Mouse (Mus musculus) c-Kit-positive CD71-negative TER-119-negative erythroid progenitor cells, embryonic 14.5 days (primary cell): ENCODE results near the gene Pds5a.
A peak's percentile ranks its signal among the peaks of the same experiment; 100 is the strongest.
"Not testable (repeated sequence)": the region's sequence is repeated elsewhere in the genome, so short reads cannot be mapped to it uniquely, and the experiment has no call there.

ENCODE experiments used
- DNase-seq: peaks from one replicate; pipeline ENCODE4 v3.0.0-alpha.2; 2013; ENCODE audit warnings: low read depth

Pds5a gene

DNA sequence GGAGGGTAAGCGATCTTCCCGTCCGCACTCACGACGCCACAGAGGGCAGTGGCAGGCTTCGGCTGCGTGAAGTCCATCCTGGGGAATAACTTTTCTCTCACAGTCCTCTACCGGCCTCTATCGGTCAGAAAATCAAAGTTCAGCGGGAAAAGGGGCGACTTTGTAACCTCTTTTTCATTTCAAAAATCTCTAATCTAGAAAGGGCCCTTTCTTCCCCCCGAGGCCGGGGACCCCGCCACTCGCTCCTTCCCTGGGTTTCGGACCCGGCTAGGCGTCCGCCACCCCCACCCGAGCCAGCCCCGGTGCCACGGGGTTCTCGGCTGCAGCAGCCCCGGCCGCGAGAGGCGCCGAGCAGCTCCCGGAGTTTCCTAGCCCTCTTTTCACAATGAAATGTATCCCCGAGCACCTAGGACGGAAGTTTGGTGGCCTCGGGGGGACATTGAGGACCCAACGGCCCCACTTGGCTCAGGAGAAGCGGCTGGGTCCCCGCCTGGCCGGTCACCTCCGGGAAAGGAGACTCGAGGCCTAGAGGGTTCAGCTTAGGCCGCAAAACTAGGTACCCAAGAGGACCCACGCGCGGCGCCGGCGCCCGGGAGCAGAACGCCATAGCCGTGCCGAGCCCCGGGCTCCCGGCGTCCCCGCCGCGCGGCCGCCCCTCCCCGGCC lies 1.1 kb downstream of the Pds5a start:
- peak; percentile 76 for DNase-seq

- DNase-seq, result not testable (repeated sequence)
Observed at GRCm38 (mm10) chr5:65694076-65694475, 4.0 kb downstream of the Pds5a start.

DNA sequence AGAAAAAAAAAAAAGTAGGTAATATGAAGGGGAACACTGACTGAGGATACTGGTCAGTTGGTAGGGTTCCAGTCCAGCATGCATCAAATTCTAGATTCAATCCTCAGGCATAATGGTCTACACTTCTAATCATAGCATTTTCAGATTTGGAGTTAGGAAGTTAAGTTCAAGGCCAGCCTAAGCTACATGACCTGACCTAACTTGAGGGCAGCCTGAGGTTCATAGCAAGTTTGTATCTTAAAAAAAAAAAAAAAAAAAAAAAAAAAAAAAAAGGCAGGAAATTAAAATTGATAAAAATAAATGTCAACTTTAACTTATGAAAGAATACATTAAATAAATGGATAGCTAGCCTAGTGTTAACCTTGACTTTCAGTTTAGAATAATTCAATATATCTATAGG lies 5.1 kb downstream of the Pds5a start:
- no peak for DNase-seq

DNA sequence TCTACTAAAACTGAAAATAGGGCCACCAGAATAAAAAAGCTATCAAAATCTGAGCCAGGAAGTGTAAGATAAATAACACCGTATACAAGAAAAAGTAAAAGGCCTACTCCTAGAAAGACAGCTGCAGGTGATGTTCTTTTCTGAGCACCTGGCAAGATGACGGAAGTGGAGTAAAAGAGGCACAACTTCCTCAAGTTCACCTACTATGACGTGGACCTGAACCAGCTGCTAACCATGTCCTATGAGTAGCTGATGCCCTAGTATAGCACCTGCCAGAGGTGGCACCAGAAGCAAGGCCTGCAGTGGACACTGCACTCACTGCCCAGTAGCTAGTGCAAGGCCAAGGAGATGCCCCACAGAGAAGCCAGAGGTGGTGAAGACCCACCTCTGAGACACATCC lies 9.3 kb downstream of the Pds5a start:
- no peak for DNase-seq

DNA sequence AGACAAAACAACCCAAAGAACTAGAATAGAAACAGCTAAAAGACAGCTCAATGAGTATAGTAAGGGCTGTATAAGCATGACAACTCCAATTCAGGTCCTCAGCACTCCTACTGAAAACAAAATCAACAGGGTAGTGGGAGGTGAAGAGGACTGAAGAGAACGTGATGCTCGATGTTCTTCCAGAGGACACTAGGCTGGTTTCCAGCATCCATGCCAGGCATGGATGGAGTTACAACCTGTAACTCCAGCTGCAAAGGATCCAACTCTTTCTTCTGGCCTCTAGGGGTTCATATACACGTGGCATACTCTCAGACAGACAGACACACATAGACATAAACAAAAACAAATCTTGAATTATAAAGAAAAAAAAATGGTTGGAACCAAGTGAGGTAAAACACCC lies 11.3 kb downstream of the Pds5a start:
- no peak for DNase-seq

DNA sequence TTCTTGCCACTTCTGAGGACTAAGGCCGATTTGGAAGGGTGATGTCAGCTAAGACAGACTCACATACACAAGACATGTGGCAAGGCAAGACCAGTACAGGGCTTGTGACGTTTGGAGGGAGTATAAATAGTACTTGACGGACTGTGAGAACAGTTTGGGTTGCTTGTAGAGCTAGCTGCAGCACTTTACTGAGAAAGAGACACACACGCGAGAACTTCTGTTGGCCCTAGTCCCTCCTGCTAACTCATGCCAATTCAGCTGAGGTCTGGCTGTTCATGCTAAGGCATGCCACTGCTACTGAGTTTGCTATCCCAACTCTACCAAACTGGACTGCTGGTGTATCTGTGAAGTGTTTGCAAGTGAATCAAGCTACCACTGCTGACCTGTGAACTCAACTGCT lies 19.2 kb downstream of the Pds5a start:
- no peak for DNase-seq

DNA sequence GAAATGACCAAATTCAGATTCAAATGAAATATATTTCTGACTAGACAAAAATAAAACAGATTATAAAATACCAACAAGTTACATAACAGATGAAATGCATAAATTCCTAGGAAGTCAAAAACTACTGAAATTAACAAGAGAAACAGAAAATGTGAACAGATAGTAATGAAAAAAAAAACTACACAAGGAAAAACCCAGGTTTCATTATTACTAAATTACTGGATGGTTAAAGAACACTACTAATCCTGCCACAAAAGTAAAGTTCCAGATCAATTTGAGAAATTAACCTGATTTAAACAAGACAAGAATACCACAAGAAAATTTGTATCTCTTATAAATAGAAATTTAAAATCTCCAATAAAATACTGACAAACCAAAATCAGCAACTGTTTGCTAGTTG lies 25.9 kb downstream of the Pds5a start:
- DNase-seq, result no peak

- no peak for DNase-seq
Observed at GRCm38 (mm10) chr5:65667644-65668043, 30.4 kb downstream of the Pds5a start.

DNA sequence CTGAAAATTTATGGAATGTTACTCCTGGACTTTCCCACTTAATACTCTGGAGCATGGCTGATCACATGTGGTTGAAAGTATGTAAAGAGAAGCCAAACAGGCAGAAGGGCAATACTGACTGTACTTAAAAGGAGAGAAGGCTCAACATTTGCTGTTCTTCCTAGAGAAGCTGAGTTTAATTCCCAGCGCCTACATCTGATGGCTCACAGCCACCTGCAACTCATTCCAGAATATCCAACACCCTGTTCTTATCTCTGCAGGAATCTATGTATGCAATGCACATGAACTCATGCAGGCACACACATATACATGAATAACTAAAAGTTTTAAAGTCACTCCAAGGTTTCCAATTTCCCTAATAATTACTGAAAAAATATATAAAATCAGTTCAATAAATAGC lies 32.7 kb downstream of the Pds5a start:
- no peak for DNase-seq

DNA sequence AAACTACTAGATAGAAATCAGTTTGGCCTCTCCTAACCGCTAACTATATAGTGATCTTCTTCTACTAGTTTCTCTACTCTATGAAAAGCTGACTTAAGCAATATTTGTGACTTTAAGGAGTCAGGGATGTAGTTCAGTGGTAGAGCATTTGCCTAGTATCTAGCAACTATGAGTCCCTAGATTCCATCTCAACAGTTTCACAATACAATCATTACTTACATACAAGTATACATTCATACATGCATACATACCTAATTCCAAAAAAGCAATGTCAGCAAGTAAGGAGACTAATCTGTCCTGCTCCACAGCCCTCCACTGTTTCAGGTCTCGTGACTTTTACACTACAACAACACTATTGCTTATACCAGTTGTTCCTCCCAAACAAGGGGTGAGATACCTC lies 36.1 kb downstream of the Pds5a start:
- DNase-seq, result no peak

DNA sequence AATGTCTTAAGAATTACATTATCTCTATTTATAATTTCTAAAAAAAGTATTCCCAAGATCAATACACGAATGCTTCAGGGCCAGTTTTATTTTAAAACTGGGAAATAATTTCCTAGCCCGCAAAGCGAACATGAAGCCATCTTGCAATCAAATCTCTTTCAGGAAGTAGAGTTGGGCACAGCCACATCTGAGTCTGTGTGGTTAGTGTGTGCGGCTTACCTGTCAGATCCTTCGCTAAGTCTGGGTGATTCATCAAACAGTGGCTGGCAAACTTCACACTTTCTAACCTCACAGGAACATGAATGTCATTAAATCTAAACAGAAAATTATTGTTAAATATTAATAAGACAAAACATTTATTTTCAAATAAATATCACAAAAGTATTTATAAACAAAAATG lies 44.3 kb downstream of the Pds5a start:
- DNase-seq, result no peak

DNA sequence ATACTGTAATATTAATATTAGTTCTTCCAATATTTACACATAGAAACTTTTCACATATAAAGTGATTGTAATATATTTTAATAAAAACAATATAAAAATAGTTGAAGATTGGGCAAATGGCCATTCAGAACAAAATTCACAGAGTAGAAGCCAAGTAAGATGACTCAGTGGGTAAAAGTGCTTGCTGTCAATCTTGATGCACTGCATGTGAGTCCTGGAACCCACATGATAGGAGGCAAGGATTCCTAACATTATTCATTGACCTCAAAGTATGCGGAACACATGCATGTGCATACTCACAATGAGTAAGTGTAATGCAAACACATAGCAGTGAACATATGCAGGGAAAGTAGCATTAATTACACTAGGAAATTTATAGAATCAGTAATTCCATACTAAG lies 59.2 kb downstream of the Pds5a start:
- no peak for DNase-seq

DNA sequence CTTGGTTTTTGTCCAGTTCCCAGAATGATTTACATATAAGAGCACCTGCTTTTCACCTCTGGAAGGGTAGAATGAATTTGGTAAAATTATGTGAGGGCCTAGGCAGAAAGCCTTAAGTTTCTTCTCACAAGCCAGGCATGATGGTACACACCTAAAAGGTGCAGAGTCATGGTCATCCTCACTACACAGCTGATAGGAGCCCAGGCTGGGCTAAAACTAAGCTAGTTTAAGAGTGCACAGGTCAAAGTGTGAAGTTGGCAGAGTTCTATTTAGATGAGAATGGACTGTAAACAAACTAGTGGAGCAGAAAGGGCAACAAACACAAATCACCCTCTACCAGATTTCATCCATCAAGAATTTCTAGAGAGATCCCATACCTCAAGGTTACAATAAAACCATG lies 73.7 kb downstream of the Pds5a start:
- DNase-seq, result no peak

DNA sequence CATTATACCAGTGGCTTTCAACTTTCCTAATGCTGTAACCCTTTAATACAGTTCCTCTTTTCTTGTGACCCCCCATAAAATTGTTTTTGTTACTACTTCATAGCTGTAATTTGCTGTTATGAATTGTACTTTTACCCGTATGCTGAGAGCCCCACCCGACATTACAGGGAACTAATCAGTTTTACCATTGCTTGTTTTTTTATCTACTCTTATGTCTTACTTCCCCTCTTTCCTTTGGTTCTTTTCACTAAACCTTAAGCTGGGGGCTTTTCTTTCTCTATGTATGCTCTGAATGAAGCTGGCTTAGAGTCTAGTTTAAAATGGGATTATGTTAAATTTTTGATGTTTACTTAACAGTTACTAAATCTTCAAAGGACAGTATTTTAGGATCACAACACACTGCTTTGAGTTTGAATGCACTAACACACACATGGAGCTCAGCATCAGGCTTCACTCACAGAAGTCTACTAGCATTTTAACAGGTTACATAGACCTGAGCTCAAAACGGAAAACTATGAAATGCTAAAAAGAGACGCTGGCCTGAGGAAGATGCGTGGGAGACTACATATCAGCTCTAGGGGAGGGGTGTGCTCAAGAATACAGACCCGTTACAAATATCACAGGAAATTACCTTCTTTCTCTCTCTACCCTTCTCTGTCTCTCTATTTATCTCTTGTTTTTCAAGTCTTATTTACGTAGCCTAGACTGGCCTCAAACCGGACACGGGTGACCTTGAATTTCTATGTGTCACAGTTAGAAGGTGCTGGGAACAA lies 84.7 kb downstream of the Pds5a start:
- DNase-seq, result no peak

DNA sequence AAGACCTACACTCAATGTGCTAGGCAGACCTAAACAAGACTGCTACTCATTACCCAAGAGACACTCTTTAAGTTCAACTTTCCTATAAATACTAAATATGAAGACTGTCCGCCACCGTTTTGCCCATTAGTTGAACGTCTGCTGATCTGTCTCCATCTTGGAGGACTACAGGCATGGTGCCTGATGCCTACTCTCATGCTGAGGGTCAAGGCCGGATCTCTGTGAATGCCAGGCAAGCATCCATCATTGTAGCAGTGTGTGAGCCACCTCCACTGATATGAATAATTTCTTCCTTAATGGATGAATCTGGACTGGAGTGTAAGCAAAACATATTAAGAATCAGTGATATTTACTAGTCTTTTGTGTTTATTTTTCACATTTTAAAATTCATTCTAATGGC lies 87.5 kb downstream of the Pds5a start:
- no peak for DNase-seq

GRCm38 (mm10) chr5:65609769-65610168 lies 88.3 kb downstream of the Pds5a start:
- DNase-seq, result no peak

GRCm38 (mm10) chr5:65606820-65607219 lies 91.3 kb downstream of the Pds5a start:
- no peak for DNase-seq

DNA sequence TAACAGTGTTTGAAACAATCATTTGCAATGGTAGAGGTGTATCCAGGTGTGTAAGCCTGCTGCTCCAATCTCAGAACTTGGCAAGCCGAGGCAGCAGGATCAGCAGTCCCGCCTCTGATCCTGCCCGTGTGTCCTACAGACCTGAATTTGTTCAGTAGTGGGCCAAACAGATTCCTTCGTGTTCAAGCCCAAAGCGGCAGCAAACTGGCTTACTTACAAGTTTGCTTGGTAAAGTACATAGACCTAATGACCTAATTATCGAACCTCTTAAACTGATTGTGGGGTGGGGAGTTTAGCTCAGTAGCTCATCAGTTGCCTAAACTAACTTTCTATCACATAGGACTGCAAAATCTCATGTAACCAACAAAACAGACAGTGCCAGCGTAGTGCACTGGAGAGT lies 98.4 kb downstream of the Pds5a start:
- DNase-seq, result no peak

DNA sequence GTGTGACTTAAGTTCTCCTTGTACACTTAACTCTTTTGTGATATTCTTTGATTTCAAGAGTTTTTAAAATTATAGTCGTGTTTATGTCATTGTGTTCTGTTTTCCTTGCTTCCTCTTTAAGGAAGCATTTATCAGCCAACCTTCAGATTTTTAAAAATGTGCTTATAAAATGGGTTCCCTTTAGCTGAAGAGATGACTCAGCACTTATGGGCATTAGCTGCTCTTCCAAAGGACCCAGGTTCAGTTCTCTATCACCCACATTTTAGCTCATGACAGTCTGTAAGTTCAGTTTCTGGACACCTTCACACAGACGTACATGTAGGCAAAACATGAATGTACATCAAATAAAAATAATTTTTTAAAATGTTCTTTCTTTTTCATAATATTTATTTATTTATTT lies 105.7 kb downstream of the Pds5a start:
- no peak for DNase-seq

- no peak for DNase-seq
Observed at GRCm38 (mm10) chr5:65590199-65590598, 107.9 kb downstream of the Pds5a start.

GRCm38 (mm10) chr5:65586291-65586690 lies 111.8 kb downstream of the Pds5a start:
- DNase-seq, result no peak

DNA sequence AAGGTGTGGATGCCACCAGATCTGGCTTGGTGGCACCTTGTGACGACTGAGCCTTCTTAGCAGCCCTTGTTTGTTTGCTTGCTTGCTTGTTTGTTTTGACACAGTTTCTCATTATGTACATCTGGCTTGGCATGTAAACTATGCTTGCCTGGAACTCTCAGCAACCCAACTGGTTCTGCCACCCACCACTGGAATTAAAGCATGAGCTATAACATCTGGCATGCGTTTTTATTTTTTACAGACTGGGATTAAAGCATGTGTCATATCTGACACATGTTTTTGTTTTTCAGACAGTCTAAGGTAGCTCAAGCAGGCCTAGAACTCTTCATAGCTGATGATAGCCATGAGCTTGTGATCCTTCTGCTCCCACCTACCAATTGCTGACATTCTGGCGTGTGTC lies 119.5 kb downstream of the Pds5a start:
- DNase-seq, result no peak

DNA sequence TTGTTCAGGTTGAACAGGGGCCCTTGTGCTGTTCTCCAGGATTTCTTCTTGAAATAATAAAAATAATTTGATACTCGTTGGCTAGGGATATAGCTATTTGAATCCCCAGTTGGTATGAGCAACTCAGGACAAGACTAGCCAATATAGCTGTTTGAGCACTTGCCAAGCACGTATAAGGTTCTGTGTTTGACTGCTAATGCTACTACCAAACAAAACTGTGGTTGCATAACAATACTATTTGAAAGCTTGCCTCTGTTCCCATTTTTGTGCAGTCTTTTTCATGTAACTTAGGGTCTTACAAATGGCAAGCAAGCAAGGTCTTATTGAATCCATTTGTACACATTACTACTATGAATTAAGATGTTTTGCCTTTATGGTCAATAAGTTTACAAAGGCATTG lies 122.2 kb downstream of the Pds5a start:
- DNase-seq, result no peak

DNA sequence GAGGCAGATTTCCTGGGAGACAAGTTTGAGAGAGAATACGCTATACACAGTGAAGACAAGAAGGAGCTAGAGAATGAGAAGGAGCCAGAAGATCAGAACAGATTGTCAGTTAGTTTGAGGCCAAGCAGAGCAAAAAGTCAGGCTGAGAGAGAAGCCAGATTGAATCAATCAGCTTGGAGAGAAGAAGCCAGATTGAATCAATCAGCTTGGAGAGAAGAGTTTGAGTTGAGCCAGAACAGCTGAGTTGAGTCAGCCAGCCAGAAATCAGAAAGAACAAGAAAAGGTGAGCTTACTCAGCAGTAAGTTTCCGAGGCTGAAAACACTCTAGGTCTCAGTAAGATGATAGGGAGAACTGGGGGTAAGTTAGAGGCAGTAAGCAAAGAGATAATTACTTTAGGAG lies 123.2 kb downstream of the Pds5a start:
- DNase-seq, result no peak
